Comparison of ENCODE assay signal across 9 mouse cellular contexts in genomic region chr9:46175300-46175699, GRCm38 (mm10). TPM values are rescaled to one million over a fixed set of nuclear protein-coding genes. Genes with fewer than 3 reads are reported as not detected.
DNase-seq lines count a peak whose midpoint lies in the region; ATAC-seq and TF ChIP-seq lines count a peak whose summit lies in the region.
"Had no signal": no experiment of that assay in that cellular context is flagged by ENCODE, and none has a peak within 500 bp of the region (broad histone marks: within the 10 kb centered on the region; RNA-seq: fewer than 3 reads in every experiment).

No protein-coding gene starts in this region.

- no peak overlapping the region for H3K4me3 ChIP-seq in limb, embryonic 12.5 days (replicated peaks)
- no peak overlapping the region for H3K4me3 ChIP-seq in limb, embryonic 10.5 days
- no peak overlapping the region for H3K4me3 ChIP-seq in heart, embryonic 14.5 days (ENCODE audit: control insufficient read depth in 1 of 2, insufficient read depth in 1 of 2, low read depth in 1 of 2, low read length in 2 of 2)
- no peak overlapping the region for H3K4me3 ChIP-seq in lung, embryonic 16.5 days (ENCODE audit: low read length)
- H3K4me3 ChIP-seq in thymus, adult 2 months (ENCODE audit: control insufficient read depth, insufficient read depth, low read length): no peak overlapping the region
- H3K4me3 ChIP-seq in hindbrain, embryonic 13.5 days: no peak overlapping the region
- H3K4me3 ChIP-seq: neural tube, embryonic 13.5 days had no signal

- H3K9ac ChIP-seq in limb, embryonic 12.5 days (replicated peaks): no peak overlapping the region
- no peak overlapping the region for H3K9ac ChIP-seq in heart, embryonic 14.5 days (ENCODE audit: low read length)
- H3K9ac ChIP-seq in lung, embryonic 16.5 days (ENCODE audit: low read length): no peak overlapping the region
- H3K9ac ChIP-seq in hindbrain, embryonic 13.5 days: no peak overlapping the region
- H3K9ac ChIP-seq: neural tube, embryonic 13.5 days had no signal

- no peak for ATAC-seq in limb, embryonic 12.5 days (ENCODE audit: insufficient number of reproducible peaks, insufficient read depth, low FRiP score, low TSS enrichment, low read depth)
- ATAC-seq in heart, embryonic 14.5 days (ENCODE audit: insufficient number of reproducible peaks, insufficient read depth, low FRiP score, low read depth): no peak; the same call in 1 of the 2 replicates
- ATAC-seq in lung, embryonic 16.5 days (ENCODE audit: low read depth): peak; percentile 48
- ATAC-seq in hindbrain, embryonic 13.5 days (ENCODE audit: low FRiP score): no peak

- no peak for TF ChIP-seq CTCF in thymus, adult 2 months (IDR thresholded peaks at IDR 0.05; ENCODE audit: borderline replicate concordance, control insufficient read depth, extremely low read depth, insufficient read depth, low read length, poor library complexity)

- no peak for DNase-seq in limb, embryonic 10.5 days (ENCODE audit: low spot score)
- DNase-seq in thymus, adult 2 months: peak; percentile 87
- no peak for DNase-seq in layer of hippocampus, postnatal 14 days (ENCODE audit: low spot score in 2 of 2)
- DNase-seq in right cerebral cortex, adult 18-20 months: no peak

- H3K27me3 ChIP-seq in limb, embryonic 12.5 days: no peaks in the 10 kb centered on the region
- H3K27me3 ChIP-seq in limb, embryonic 10.5 days (ENCODE audit: low read depth, poor library complexity, severe bottlenecking): no peaks in the 10 kb centered on the region
- no peaks in the 10 kb centered on the region for H3K27me3 ChIP-seq in heart, embryonic 14.5 days (ENCODE audit: control insufficient read depth, insufficient read depth, low read length)
- H3K27me3 ChIP-seq in lung, embryonic 16.5 days (ENCODE audit: control insufficient read depth, insufficient read depth, low read depth, low read length): no peaks in the 10 kb centered on the region
- H3K27me3 ChIP-seq in thymus, adult 2 months (ENCODE audit: control insufficient read depth, insufficient read depth, low read length): no peaks in the 10 kb centered on the region
- H3K27me3 ChIP-seq in hindbrain, embryonic 13.5 days: no peaks in the 10 kb centered on the region
- H3K27me3 ChIP-seq: neural tube, embryonic 13.5 days had no signal

- peaks cover 15% of the 10 kb centered on the region; the same call in 1 of the 2 replicates for H3K4me1 ChIP-seq in limb, embryonic 12.5 days (replicated peaks)
- H3K4me1 ChIP-seq in limb, embryonic 10.5 days: peaks cover 26% of the 10 kb centered on the region
- peaks cover 0 to 6% of the 10 kb centered on the region in 2 experiments; a peak in 1 of 4 replicates for H3K4me1 ChIP-seq in heart, embryonic 14.5 days (ENCODE audit: control insufficient read depth in 2 of 2, insufficient read depth in 2 of 2, low read length in 2 of 2)
- peaks cover 20% of the 10 kb centered on the region for H3K4me1 ChIP-seq in lung, embryonic 16.5 days (replicated peaks; ENCODE audit: control insufficient read depth, insufficient read depth, low read length)
- peaks cover 46% of the 10 kb centered on the region for H3K4me1 ChIP-seq in thymus, adult 2 months (replicated peaks; ENCODE audit: control insufficient read depth, insufficient read depth, low read length)
- H3K4me1 ChIP-seq in hindbrain, embryonic 13.5 days (replicated peaks): no peaks in the 10 kb centered on the region

- no peak for TF ChIP-seq POLR2A in thymus, adult 2 months (IDR thresholded peaks at IDR 0.05; ENCODE audit: control insufficient read depth, extremely low read depth, insufficient read depth, low read length, poor library complexity)

- 33% methylated on average over 1 of the region's 1 CpGs for WGBS in limb, embryonic 12.5 days
- WGBS in limb, embryonic 10.5 days: 41% methylated on average over 1 of the region's 1 CpGs
- WGBS in heart, embryonic 14.5 days: 53% methylated on average over 1 of the region's 1 CpGs
- WGBS in lung, embryonic 16.5 days: 41% methylated on average over 1 of the region's 1 CpGs
- 0% methylated on average over 1 of the region's 1 CpGs for WGBS in thymus, adult 2 months
- WGBS in hindbrain, embryonic 13.5 days: 55% methylated on average over 1 of the region's 1 CpGs

- no peak overlapping the region for H3K4me2 ChIP-seq in limb, embryonic 12.5 days
- no peak overlapping the region for H3K4me2 ChIP-seq in heart, embryonic 14.5 days (ENCODE audit: low read length)
- H3K4me2 ChIP-seq in lung, embryonic 16.5 days (ENCODE audit: low read depth, low read length): no peak overlapping the region
- no peak overlapping the region for H3K4me2 ChIP-seq in hindbrain, embryonic 13.5 days
- H3K4me2 ChIP-seq: neural tube, embryonic 13.5 days had no signal

- H3K27ac ChIP-seq in limb, embryonic 12.5 days: 0 out of 2 replicates have a peak overlapping the region, but pooled peaks have one; percentile 0
- H3K27ac ChIP-seq in limb, embryonic 10.5 days: no peak overlapping the region
- peak overlapping the region; percentile 41 to 42; a peak in 3 of 4 replicates for H3K27ac ChIP-seq in heart, embryonic 14.5 days (replicated peaks in 1 of 2; ENCODE audit: control insufficient read depth in 1 of 2, insufficient read depth in 1 of 2, low read depth in 2 of 2, low read length in 2 of 2)
- H3K27ac ChIP-seq in lung, embryonic 16.5 days (ENCODE audit: low read length): peak overlapping the region; percentile 60
- peak overlapping the region; percentile 100 for H3K27ac ChIP-seq in thymus, adult 2 months (ENCODE audit: control insufficient read depth, insufficient read depth, low read length)
- no peak overlapping the region for H3K27ac ChIP-seq in hindbrain, embryonic 13.5 days
- H3K27ac ChIP-seq: neural tube, embryonic 13.5 days had no signal

- H3K36me3 ChIP-seq in limb, embryonic 12.5 days: peaks cover 16% of the 10 kb centered on the region; the same call in 1 of the 2 replicates
- peaks cover 15% of the 10 kb centered on the region for H3K36me3 ChIP-seq in limb, embryonic 10.5 days
- H3K36me3 ChIP-seq in heart, embryonic 14.5 days (ENCODE audit: control insufficient read depth, insufficient read depth, low read length): peaks cover 18% of the 10 kb centered on the region
- H3K36me3 ChIP-seq in lung, embryonic 16.5 days (ENCODE audit: control insufficient read depth, insufficient read depth, low read length): peaks cover 4% of the 10 kb centered on the region; the same call in 1 of the 2 replicates
- no peaks in the 10 kb centered on the region for H3K36me3 ChIP-seq in thymus, adult 2 months (ENCODE audit: control insufficient read depth, insufficient read depth, low read length)
- peaks cover 12% of the 10 kb centered on the region for H3K36me3 ChIP-seq in hindbrain, embryonic 13.5 days

- no peaks in the 10 kb centered on the region for H3K9me3 ChIP-seq in limb, embryonic 12.5 days
- H3K9me3 ChIP-seq in limb, embryonic 10.5 days (replicated peaks): no peaks in the 10 kb centered on the region
- H3K9me3 ChIP-seq in heart, embryonic 14.5 days (ENCODE audit: control insufficient read depth, low read length): no peaks in the 10 kb centered on the region
- no peaks in the 10 kb centered on the region for H3K9me3 ChIP-seq in lung, embryonic 16.5 days (ENCODE audit: control insufficient read depth, low read length)
- H3K9me3 ChIP-seq in hindbrain, embryonic 13.5 days: no peaks in the 10 kb centered on the region
- H3K9me3 ChIP-seq: neural tube, embryonic 13.5 days had no signal

RNA-seq across cellular contexts. Expression of gene Apoa1, which starts 53.1 kb away (rescaled TPM):
- polyA plus RNA-seq in limb, embryonic 12.5 days (2016; fragmentation: Nextera tagmentation; extraction: Ambion mirVana): 2.5 and 3.2 TPM in 2 replicates
- 1.3 and 1.7 TPM in 2 replicates for polyA plus RNA-seq in limb, embryonic 10.5 days (2016; fragmentation: Nextera tagmentation; extraction: Ambion mirVana)
- polyA plus RNA-seq in heart, embryonic 14.5 days (2014; fragmentation: Nextera tagmentation; extraction: Ambion mirVana): 0.59 and 1.5 TPM in 2 replicates
- polyA plus RNA-seq in lung, embryonic 16.5 days (2015; fragmentation: Nextera tagmentation; extraction: Ambion mirVana): 14.2 and 96.7 TPM in 2 replicates
- 3.3 and 13.1 TPM in 2 replicates for polyA plus RNA-seq in thymus, adult 2 months (2012; rRNA removed)
- under 1 TPM in 1 of 2 experiments, not detected in 1; 0.53 TPM for total RNA-seq in layer of hippocampus, postnatal 14 days (2021)
- polyA plus RNA-seq in hindbrain, embryonic 13.5 days (2015; fragmentation: Nextera tagmentation; extraction: Ambion mirVana): 3.3 and 3.7 TPM in 2 replicates

Comparison
In these comparisons a context has a peak if more than half of its experiments do, and no peak if none do; other contexts are left out.
1. H3K27ac ChIP-seq: peak in limb, embryonic 12.5 days (single experiment), heart, embryonic 14.5 days (2 of 2), lung, embryonic 16.5 days (single experiment) and thymus, adult 2 months (single experiment); none in limb, embryonic 10.5 days (single experiment) and hindbrain, embryonic 13.5 days (single experiment).